Mouse (Mus musculus) kidney, adult 2 months (tissue): ENCODE data around the gene Wdfy1. TPM values are rescaled to one million over a fixed set of nuclear protein-coding genes. Genes with fewer than 3 reads are reported as not detected.
A peak's percentile ranks its signal among the peaks of the same experiment; 100 is the strongest.

Source experiments
- DNase-seq: peaks from one replicate; pipeline ENCODE4 v3.0.0; 2021
- H3K27ac ChIP-seq: fragments of 200-500 bp; 2 replicates; pipeline ENCODE4 v1.5.1; 2012; ENCODE audit warnings: low read depth, low read length, control low read depth, inconsistent platforms; ENCODE audit not compliant: insufficient read depth
- H3K27me3 ChIP-seq: fragments of 200-500 bp; replicated peaks from 2 replicates; pipeline ENCODE4 v1.6.1; 2012; ENCODE audit warnings: mild to moderate bottlenecking, moderate library complexity, low read length, inconsistent platforms; ENCODE audit not compliant: control insufficient read depth, insufficient read depth
- H3K36me3 ChIP-seq: fragments of 200-500 bp; 2 replicates; pipeline ENCODE4 v1.6.1; 2012; ENCODE audit warnings: mild to moderate bottlenecking, moderate library complexity, low read length, inconsistent platforms; ENCODE audit not compliant: control insufficient read depth, insufficient read depth
- H3K4me1 ChIP-seq: fragments of 200-500 bp; 2 replicates; pipeline ENCODE4 v1.6.1; 2011; ENCODE audit warnings: low read length; ENCODE audit not compliant: control insufficient read depth, insufficient read depth
- H3K4me3 ChIP-seq: fragments of 200-500 bp; 2 replicates; pipeline ENCODE4 v1.5.1; 2011; ENCODE audit warnings: mild to moderate bottlenecking, low read depth, low read length, control low read depth; ENCODE audit not compliant: insufficient read depth
- CTCF ChIP-seq: fragments of 200-500 bp; conservative IDR thresholded peaks from 2 replicates; pipeline ENCODE4 v1.5.1; 2011; ENCODE audit warnings: low read depth, mild to moderate bottlenecking, control low read depth, low read length, moderate library complexity, mixed read lengths; ENCODE audit not compliant: insufficient read depth, insufficient read length
- POLR2A ChIP-seq: fragments of 200-500 bp; IDR thresholded peaks from one replicate; pipeline ENCODE4 v1.6.1; 2011; ENCODE audit warnings: low read depth, low read length, control low read depth
- whole genome bisulfite sequencing: fragments of 180-500 bp; shearing (Covaris S2); methylation state at CpG from one replicate; pipeline ENCODE4 v1.1.7; 2018; 5-methylcytosine and 5-hydroxymethylcytosine counted together
- polyA plus RNA-seq: library from polyadenylated mRNA; depleted of rRNA; stranded (reverse); fragments of >200 nt; gene quantifications from 2 replicates; pipeline ENCODE4 v1.2.3, GENCODE M21; 2012

Gene Wdfy1
- polyA plus RNA-seq, 1 experiment, result 46.4 TPM

DNA sequence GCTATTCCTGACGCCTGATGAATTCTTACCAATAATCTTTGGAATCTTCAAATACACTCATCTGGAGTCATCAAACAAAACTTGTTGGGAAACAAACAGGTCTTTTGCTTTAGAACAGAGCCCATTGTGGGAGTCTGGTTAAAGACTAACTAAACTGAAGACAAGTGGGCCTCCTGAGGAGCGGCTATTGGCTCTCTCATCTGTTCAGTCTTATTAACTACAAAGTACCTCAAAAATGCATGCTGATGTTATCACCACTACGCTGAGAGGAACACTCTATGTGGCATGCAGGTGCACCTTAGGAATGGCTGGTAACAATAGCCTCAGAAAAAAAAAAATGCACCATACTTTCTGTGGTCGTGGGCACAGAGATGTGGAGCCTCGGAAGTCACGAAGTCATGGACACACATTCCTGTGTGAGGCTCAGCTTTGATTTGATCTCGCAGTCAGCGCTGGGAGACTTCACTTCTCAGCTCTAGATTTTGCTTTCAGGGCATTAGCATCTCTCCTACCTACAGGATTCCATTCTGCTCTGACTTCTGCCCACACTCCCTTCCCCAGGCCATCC lies 97.7 kb downstream of the Wdfy1 start:
- TF ChIP-seq POLR2A (no peak), CTCF (no peak)
- DNase-seq, result no peak
- H3K4me1 ChIP-seq, result no peaks in the 10 kb centered on the region
- no peak overlapping the region for H3K27ac ChIP-seq
- WGBS, result 59% methylated on average over 8 of the region's 8 CpGs
- no peak overlapping the region for H3K4me3 ChIP-seq
- H3K27me3 ChIP-seq, result no peaks in the 10 kb centered on the region
- H3K36me3 ChIP-seq, result no peaks in the 10 kb centered on the region

DNA sequence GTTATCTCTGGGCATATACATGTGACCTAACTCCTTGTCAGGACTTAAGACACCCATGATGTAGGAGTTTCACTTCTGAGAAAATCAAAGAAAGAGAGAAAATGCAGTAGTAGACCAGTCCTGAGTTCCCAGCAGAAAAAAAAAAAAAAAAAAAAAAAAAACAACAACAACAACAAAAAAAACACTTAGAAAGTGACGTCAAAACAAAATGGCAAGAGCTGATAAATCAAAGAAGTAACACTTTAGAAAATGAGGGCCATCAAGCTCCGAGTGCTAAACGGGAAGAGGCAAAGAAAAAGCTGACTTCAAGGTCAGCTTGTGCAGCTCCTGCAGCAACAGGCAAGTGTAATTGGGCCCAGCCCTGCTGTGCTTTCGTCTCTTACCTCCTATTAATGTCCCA lies 100.2 kb downstream of the Wdfy1 start:
- Histone ChIP-seq H3K36me3 (no peaks in the 10 kb centered on the region), H3K27me3 (no peaks in the 10 kb centered on the region), H3K27ac (no peak overlapping the region), H3K4me3 (no peak overlapping the region), H3K4me1 (peaks cover 1% of the 10 kb centered on the region; the same call in 1 of the 2 replicates)
- TF ChIP-seq CTCF, result no peak
- no peak for TF ChIP-seq POLR2A
- WGBS, result 58% methylated on average over 4 of the region's 4 CpGs
- DNase-seq, result no peak

DNA sequence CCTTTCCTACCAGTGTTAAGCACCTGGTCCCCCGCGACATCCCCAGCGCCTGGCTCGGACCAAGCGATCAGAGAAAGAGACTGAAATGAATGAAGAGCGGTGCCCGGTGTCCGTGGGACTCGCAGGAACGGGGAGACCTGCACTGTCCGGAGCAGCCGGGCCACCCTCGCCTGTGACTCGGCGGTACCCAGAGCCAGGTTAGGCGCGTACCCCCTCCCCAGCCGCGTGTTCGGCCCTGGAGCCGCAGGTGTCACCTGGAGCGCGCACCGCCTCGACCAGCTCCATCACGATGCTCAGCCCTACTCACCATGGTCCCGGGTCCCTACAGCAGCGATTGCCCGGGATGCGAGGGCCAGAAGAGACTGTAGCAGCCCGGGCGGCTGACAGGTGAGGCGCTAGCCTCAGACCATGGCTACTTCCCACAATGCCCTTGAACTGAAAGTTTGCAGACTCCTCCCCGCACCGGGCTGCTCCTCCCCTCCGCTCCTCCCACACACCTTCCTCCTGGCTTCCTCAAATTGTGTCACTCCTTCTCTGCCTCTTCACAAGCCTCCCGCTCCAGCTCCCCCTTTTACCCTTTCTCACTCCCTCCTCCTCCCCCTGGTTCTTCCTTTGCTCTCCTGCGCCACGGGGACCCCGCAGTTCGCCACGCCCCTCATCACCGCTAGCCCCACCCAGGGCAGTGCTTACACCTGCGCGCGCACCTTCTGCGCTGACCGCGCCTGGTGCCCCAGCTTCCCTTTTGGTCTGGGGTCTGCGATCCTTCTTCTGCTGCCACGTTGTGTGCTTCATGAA lies 104.2 kb downstream of the Wdfy1 start, which contains the start of gene Ap1s3:
Ap1s3 (minus strand) TSS at position 430 of the 795 bp plus-strand sequence.
- H3K4me3 ChIP-seq, result peak within 1 kb of the TSS; percentile 65
- no peak for TF ChIP-seq CTCF
- TF ChIP-seq POLR2A, result peak; percentile 43
- WGBS, result 1% methylated on average over 51 of the region's 51 CpGs
- DNase-seq, result peak; percentile 83
- H3K4me1 ChIP-seq, result peaks cover 7% of the 10 kb centered on the region
- peak within 1 kb of the TSS; percentile 61; the same call in 1 of the 2 replicates for H3K27ac ChIP-seq
- no peaks in the 10 kb centered on the region for H3K27me3 ChIP-seq
- no peaks in the 10 kb centered on the region for H3K36me3 ChIP-seq

DNA sequence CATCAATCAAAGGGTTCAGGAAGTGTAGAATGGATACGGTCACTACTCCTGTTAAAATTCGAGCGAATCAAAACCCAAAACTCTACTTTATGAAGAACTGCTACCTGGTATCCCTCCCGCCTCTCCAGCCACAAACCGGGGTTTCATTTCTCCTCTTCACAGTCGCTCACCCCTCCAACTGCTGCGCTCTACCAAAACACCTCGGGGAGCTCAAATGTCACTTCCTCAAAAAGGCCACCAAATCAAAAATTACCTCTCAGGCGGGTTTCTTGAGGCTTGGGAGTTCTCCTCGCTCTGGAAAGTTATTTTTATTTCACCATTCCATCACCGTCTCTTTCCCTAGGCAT lies 104.8 kb downstream of the Wdfy1 start:
- H3K4me1 ChIP-seq, result peaks cover 7% of the 10 kb centered on the region
- no peaks in the 10 kb centered on the region for H3K27me3 ChIP-seq
- no peak overlapping the region for H3K27ac ChIP-seq
- no peak for DNase-seq
- no peak for TF ChIP-seq POLR2A
- no peak for TF ChIP-seq CTCF
- WGBS, result under 1% methylated on average over 11 of the region's 11 CpGs
- peak overlapping the region; percentile 65 for H3K4me3 ChIP-seq
- no peaks in the 10 kb centered on the region for H3K36me3 ChIP-seq

DNA sequence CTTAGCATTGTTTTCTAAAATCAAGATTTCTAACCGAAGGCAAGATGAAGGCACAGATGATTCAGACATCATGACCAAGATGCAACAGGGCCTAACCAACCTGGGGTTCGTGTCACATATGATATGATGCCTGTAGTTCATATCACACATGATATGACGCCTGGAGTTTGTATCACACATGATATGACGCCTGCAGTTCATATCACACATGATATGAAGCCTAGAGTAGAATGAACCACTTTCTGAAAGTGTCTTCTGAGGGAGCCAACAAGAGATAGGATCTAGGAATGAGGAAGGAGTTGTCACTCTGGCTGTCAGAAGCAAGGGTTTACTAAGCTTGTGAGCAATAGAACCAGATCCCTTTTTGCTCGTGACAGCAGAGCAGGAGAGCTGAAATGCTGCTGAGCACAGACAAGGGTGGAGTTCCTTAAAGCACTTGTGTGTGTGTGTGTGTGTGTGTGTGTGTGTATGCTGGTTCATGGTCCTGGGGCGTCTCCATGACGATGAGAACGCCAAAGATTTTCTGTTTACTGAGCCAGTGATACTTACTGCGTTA lies 106.4 kb downstream of the Wdfy1 start:
- WGBS, result 83% methylated on average over 9 of the region's 9 CpGs
- TF ChIP-seq POLR2A, result no peak

DNA sequence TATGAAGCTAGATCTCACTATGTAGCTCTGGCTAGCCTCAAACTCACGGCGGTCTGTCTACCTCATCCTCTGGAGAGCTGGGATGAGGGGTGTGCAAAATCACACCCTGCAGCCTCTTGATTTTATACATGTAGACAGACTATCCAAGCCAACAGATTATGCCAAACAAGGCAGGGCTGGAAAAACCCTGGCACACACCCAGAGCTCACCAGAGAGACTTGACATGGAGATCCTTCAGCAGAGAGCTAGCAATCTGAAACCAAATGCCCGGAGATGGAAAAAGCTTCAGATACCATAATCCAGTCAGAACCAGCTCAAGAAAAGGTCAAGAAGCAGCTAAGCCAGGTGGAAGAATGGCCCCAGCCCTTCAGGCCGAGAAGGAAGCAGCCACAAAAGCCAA lies 111.0 kb downstream of the Wdfy1 start:
- peak; percentile 27 for DNase-seq

More for the DNA sequence above, 106.4 kb downstream of the Wdfy1 start:
- Histone ChIP-seq H3K4me3 (no peak overlapping the region), H3K27me3 (no peaks in the 10 kb centered on the region), H3K4me1 (peaks cover 7% of the 10 kb centered on the region), H3K27ac (no peak overlapping the region), H3K36me3 (no peaks in the 10 kb centered on the region)
- DNase-seq, result no peak

DNA sequence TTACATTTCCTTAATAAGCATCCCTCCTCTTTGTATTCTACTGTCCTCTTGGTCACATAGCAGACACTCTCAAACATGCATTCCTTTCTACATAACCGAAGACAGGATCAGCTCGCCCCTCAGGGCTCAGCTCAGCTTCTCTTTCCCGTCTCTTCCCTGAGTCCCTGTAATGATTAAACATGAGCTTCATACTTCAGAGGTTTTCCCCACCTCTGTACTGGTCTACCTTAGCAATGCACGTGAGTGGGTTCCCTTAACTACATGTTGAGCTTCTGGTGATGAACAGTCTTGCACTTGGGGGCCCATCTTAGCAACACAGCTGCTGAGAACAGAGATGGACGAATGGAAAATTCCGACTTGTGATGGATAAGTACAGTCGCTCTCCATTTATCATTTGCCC lies 116.3 kb downstream of the Wdfy1 start:
- Histone ChIP-seq H3K4me1 (peaks cover 6% of the 10 kb centered on the region; the same call in 1 of the 2 replicates), H3K4me3 (no peak overlapping the region), H3K27me3 (no peaks in the 10 kb centered on the region), H3K27ac (no peak overlapping the region), H3K36me3 (no peaks in the 10 kb centered on the region)
- DNase-seq, result no peak
- no peak for TF ChIP-seq POLR2A
- no peak for TF ChIP-seq CTCF
- WGBS, result 56% methylated on average over 7 of the region's 7 CpGs

More for the DNA sequence above, 111.0 kb downstream of the Wdfy1 start:
- no peaks in the 10 kb centered on the region for H3K36me3 ChIP-seq
- no peaks in the 10 kb centered on the region for H3K27me3 ChIP-seq
- no peak overlapping the region for H3K27ac ChIP-seq
- H3K4me3 ChIP-seq, result no peak overlapping the region
- peaks cover 4% of the 10 kb centered on the region; the same call in 1 of the 2 replicates for H3K4me1 ChIP-seq
- TF ChIP-seq CTCF (no peak), POLR2A (no peak)
- WGBS, result 75% methylated on average over 4 of the region's 4 CpGs
